ENCODE assay signal across 8 mouse cellular contexts in genomic region chr19:14596941-14597916, GRCm38 (mm10). TPM values are rescaled to one million over a fixed set of nuclear protein-coding genes. Genes with fewer than 3 reads are reported as not detected.
A peak's percentile ranks its signal among the peaks of the same experiment; 100 is the strongest.
DNase-seq lines count a peak whose midpoint lies in the region; ATAC-seq and TF ChIP-seq lines count a peak whose summit lies in the region.

No protein-coding gene starts in this region.

- no peaks in the 10 kb centered on the region for H3K27me3 ChIP-seq in intestine, embryonic 16.5 days (replicated peaks; ENCODE audit: control insufficient read depth, insufficient read depth, low read length)
- no peaks in the 10 kb centered on the region for H3K27me3 ChIP-seq in limb, embryonic 14.5 days (ENCODE audit: control insufficient read depth, insufficient read depth, low read length)
- H3K27me3 ChIP-seq in midbrain, postnatal 0 days (ENCODE audit: insufficient read depth, low read length), result no peaks in the 10 kb centered on the region

- H3K9ac ChIP-seq in intestine, embryonic 16.5 days (ENCODE audit: low read depth, low read length), result peak overlapping the region; percentile 95
- H3K9ac ChIP-seq in limb, embryonic 14.5 days (ENCODE audit: low read depth, low read length, severe bottlenecking), result peak overlapping the region; percentile 97
- peak overlapping the region; percentile 86 for H3K9ac ChIP-seq in midbrain, postnatal 0 days (replicated peaks; ENCODE audit: low read length, poor library complexity, severe bottlenecking)

- intact Hi-C loops in gastrocnemius, postnatal 36 days (cut with DNase I), result loop anchor here (10.0 kb wide), 1 partner anchor 142 kb away; no protein-coding TSS in a partner anchor

- WGBS in intestine, embryonic 16.5 days, result under 1% methylated on average over 108 of the region's 120 CpGs
- under 1% methylated on average over 41 of the region's 120 CpGs for WGBS in limb, embryonic 14.5 days
- WGBS in midbrain, postnatal 0 days, result under 1% methylated on average over 76 of the region's 120 CpGs

- H3K9me3 ChIP-seq in intestine, embryonic 16.5 days (ENCODE audit: control insufficient read depth, low read length), result no peaks in the 10 kb centered on the region
- H3K9me3 ChIP-seq in limb, embryonic 14.5 days (ENCODE audit: control insufficient read depth, low read length), result no peaks in the 10 kb centered on the region
- no peaks in the 10 kb centered on the region for H3K9me3 ChIP-seq in midbrain, postnatal 0 days (ENCODE audit: low read length)

- ATAC-seq in common myeloid progenitor, adult 5-6 weeks (replicated peaks; ENCODE audit: low read depth, poor library complexity, severe bottlenecking), result peak; percentile 6; the same call in 1 of the 2 replicates
- no peak for ATAC-seq in intestine, embryonic 16.5 days
- no peak for ATAC-seq in limb, embryonic 14.5 days (ENCODE audit: low FRiP score, low read depth)
- no peak for ATAC-seq in midbrain, postnatal 0 days (ENCODE audit: low FRiP score)

- TF ChIP-seq POLR2A in limb, embryonic 14.5 days (IDR thresholded peaks at IDR 0.05; ENCODE audit: borderline replicate concordance, extremely low read depth, insufficient read depth, insufficient read length), result no peak

- DNase-seq in layer of hippocampus, adult 11-12 months (ENCODE audit: low spot score), result peak; percentile 52
- DNase-seq in layer of hippocampus, adult 9-10 months (ENCODE audit: low spot score), result no peak
- DNase-seq in gastrocnemius, postnatal 36 days, result peak; percentile 15 to 52
- DNase-seq in limb, embryonic 14.5 days (ENCODE audit: low spot score), result peak; percentile 68
- peak; percentile 67 for DNase-seq in midbrain, postnatal 0 days (ENCODE audit: low spot score)
- peak; percentile 53 to 82 for DNase-seq in spleen, postnatal 4 days (ENCODE audit: low spot score in 2 of 2)

- peak overlapping the region; percentile 87 for H3K4me3 ChIP-seq in intestine, embryonic 16.5 days (ENCODE audit: low read length)
- peak overlapping the region; percentile 89 for H3K4me3 ChIP-seq in limb, embryonic 14.5 days (replicated peaks; ENCODE audit: low read length)
- H3K4me3 ChIP-seq in midbrain, postnatal 0 days (ENCODE audit: low read depth, low read length), result peak overlapping the region; percentile 95

- H3K27ac ChIP-seq in intestine, embryonic 16.5 days (ENCODE audit: low read length), result peak overlapping the region; percentile 97
- H3K27ac ChIP-seq in limb, embryonic 14.5 days (replicated peaks; ENCODE audit: low read depth, low read length), result peak overlapping the region; percentile 100
- H3K27ac ChIP-seq in midbrain, postnatal 0 days (ENCODE audit: low read depth, low read length), result peak overlapping the region; percentile 91

- no peak for TF ChIP-seq CTCF in midbrain, postnatal 0 days (IDR thresholded peaks at IDR 0.05)

- H3K4me1 ChIP-seq in intestine, embryonic 16.5 days (ENCODE audit: control insufficient read depth, insufficient read depth, low read length), result peaks cover 5% of the 10 kb centered on the region; the same call in 1 of the 2 replicates
- peaks cover 38% of the 10 kb centered on the region for H3K4me1 ChIP-seq in limb, embryonic 14.5 days (ENCODE audit: control insufficient read depth, insufficient read depth, low read length)
- peaks cover 5% of the 10 kb centered on the region; the same call in 1 of the 2 replicates for H3K4me1 ChIP-seq in midbrain, postnatal 0 days (ENCODE audit: insufficient read depth, low read length)

- H3K36me3 ChIP-seq in intestine, embryonic 16.5 days (ENCODE audit: control insufficient read depth, insufficient read depth, low read length), result no peaks in the 10 kb centered on the region
- peaks cover 3% of the 10 kb centered on the region; the same call in 1 of the 2 replicates for H3K36me3 ChIP-seq in limb, embryonic 14.5 days (ENCODE audit: control insufficient read depth, insufficient read depth, low read length)
- no peaks in the 10 kb centered on the region for H3K36me3 ChIP-seq in midbrain, postnatal 0 days (ENCODE audit: insufficient read depth, low read length)

- H3K4me2 ChIP-seq in intestine, embryonic 16.5 days (ENCODE audit: low read depth, low read length), result peak overlapping the region; percentile 54
- peak overlapping the region; percentile 64 for H3K4me2 ChIP-seq in limb, embryonic 14.5 days (replicated peaks; ENCODE audit: low read depth, low read length, severe bottlenecking)
- peak overlapping the region; percentile 63 for H3K4me2 ChIP-seq in midbrain, postnatal 0 days (ENCODE audit: low read depth, low read length, poor library complexity, severe bottlenecking)

RNA-seq across cellular contexts. Expression of gene Tle4, which starts 0.6 kb away (rescaled TPM):
- total RNA-seq in common myeloid progenitor, adult 5-6 weeks (2017), result 16.2 and 20.5 TPM in 2 replicates
- 10 to 100 TPM; 19.6 to 20.5 TPM for total RNA-seq in gastrocnemius, postnatal 36 days (2021)
- 11.5 and 13.1 TPM in 2 replicates for polyA plus RNA-seq in intestine, embryonic 16.5 days (2015; fragmentation: Nextera tagmentation; extraction: Ambion mirVana)
- polyA plus RNA-seq in limb, embryonic 14.5 days (2012; rRNA removed), result 20.3 and 24.4 TPM in 2 replicates
- 20.6 and 24.5 TPM in 2 replicates for polyA plus RNA-seq in limb, embryonic 14.5 days (2014; fragmentation: Nextera tagmentation; extraction: Ambion mirVana)
- 54.6 and 69.8 TPM in 2 replicates for total RNA-seq in midbrain, postnatal 0 days (2014; rRNA removed)
- polyA plus RNA-seq in midbrain, postnatal 0 days (2015; fragmentation: Nextera tagmentation; extraction: Ambion mirVana), result 20.4 and 21.4 TPM in 2 replicates
